Mouse (Mus musculus) left cerebral cortex, postnatal 14 days (tissue): ENCODE results near the gene Itpr1. TPM values are rescaled to one million over a fixed set of nuclear protein-coding genes. Genes with fewer than 3 reads are reported as not detected.
A peak's percentile ranks its signal among the peaks of the same experiment; 100 is the strongest.

Experiments
- DNase-seq, 2 experiments: peaks; one replicate each; pipeline ENCODE4 v3.0.0; 2021 to 2022; ENCODE audit warnings: low spot score in 2 of 2, mixed read lengths in 1 of 2
- intact Hi-C: fragments of 180-260 bp; cut with DNase I; formaldehyde crosslinking; loops from one replicate; pipeline ENCODE4 v1.15.1; 2025
- total RNA-seq, 2 experiments: library from RNA; stranded (reverse); gene quantifications; 2 replicates each; pipeline ENCODE4 v1.2.3; 2021

The Itpr1 gene
- total RNA-seq, 2 experiments from 2014 or later = 156 to 179 TPM

DNA sequence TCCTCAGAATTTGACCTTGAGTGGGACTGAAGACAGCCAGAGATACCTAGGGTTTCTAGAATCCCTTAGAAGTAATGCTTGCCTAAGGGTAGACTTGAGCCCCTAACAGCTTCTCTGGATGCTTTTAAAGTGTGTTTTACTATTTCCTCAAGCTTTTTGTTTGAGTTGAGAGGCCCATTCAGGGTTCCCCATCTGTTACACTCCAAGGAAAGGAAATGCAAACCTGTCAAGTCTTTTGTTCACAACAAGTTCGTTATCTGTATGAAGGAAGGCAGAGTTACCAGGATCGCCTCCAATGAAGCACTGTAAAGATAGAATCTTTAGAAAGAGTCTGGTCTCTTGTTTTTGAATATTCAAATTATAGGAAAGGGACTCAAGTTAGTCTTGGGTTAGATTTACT lies 46.8 kb downstream of the Itpr1 start:
- intact Hi-C loops = no loop called here

DNA sequence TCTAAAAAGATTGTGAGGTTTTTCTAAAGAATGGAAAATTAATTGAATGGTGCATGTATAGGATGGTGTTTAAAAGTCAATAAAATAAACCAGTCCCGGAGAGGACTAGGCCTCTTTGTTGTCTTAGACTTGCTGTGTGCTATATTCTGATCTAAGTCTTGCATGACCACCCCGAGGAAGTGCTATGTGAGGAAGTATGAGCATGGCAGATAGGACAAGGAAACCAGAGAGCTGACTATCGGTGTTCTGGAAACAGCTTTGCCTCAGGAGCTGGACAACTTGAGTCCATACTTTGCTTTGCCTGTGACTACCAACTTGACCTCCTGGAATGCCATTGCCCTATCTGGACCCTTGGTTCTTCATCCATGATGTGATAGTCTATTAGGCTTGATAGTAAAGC lies 48.6 kb downstream of the Itpr1 start:
- intact Hi-C loops = no loop called here
- DNase-seq = no peak

More for the DNA sequence above, 46.8 kb downstream of the Itpr1 start:
- DNase-seq = no peak

DNA sequence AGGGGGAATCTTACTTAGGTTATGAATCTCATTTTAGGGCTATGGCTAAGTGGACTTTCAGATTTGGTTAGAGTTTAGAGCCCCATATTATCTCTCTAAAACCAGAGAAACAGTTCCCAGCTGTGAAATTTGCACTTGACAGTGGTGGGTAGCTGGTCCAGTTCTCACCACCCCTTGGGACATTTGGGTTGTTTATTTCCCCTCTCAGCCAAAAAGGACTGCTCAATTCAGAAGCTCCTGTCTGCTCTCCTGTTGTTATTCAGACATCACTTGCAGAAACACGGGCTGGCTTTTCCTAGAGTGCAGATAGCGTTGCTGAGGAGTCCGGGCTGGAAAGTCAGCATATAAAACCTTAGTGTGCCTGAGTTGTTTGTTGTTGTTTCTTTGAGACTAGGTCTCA lies 51.3 kb downstream of the Itpr1 start:
- no peak for DNase-seq
- intact Hi-C loops = no loop called here

DNA sequence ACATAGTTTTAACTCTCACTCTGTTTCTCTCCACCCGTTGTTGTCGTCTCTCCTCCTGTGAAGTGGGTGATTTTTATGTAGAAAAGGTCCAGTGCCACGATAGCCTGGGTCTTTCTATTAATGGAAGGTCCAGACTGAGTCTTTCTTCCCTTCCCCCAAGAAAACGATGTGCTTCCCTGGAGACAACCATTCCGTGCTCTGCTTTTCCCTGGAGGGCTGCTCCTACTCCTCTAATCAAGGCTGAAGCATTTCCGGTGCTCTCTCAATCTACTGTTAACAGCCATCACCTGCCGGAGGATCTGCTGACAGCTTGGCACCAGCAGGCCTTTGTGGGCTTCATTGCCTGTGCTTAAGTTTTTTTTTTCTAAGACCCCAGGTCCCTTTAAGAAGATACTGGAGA lies 60.6 kb downstream of the Itpr1 start:
- intact Hi-C loops = no loop called here
- DNase-seq = no peak

DNA sequence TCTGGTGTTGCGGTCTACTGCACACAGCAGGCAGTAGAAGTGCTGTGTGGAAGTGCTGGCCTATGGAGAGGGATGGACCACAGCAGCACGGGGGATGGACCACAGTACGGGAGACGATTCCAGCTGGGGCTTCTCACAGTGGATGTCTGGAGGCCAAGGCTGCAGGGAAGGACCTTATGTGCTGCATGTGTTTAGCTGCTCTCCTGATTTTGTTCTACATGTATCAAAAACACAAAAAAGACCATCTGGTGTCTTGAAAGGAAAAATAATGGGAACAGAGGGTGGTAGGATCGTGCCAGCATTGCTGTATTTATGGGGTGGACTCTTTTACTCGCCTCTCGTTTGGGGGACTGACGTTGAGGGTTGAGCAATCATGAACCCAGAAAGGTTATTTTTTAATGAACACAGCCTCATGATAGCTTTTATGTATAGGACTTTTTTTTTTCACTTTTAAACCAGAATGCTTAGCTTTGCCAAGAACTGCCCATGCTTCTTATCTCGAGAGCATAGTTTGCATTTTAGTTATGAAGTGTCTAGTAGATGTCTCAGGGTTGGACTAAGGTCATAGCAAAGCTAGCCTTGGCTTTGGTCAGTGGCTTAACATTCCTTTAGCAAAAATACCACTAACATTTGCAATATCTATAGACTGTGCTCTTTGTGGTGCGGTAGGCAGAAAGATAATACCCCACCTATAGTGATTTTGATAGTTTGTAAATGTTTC lies 61.6 kb downstream of the Itpr1 start:
- intact Hi-C loops = no loop called here
- DNase-seq = no peak

DNA sequence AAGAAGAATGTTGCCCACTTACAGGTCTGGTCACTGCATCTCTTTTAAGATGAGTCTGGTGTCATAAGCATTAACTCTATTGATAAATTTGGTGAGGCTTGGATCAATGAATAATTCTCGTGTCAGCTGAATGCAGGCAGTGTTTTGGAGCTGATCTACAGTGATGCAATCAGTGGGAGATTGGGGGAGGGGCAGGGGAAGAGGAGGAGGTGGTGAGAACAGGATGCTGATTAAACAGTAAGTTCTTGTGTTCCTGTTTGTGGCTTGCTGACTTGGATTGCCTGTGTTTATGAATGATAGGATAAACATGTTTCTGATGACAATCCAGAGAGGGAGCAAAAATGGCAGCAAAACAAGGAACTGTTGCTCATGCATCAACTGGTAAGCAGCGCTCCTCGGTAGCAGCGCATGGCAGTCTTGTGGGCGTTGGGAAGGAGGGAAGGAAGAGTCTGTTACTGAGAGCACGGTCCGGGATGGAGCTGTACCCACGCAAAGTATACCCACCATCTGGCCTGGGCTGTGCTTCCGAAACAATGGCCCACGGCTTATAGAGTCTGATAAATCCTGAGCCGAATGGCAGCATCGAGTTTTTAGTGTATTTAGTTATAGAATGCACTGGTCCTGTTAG lies 64.1 kb downstream of the Itpr1 start:
- peak; percentile 46 to 58 for DNase-seq
- intact Hi-C loops = no loop called here

DNA sequence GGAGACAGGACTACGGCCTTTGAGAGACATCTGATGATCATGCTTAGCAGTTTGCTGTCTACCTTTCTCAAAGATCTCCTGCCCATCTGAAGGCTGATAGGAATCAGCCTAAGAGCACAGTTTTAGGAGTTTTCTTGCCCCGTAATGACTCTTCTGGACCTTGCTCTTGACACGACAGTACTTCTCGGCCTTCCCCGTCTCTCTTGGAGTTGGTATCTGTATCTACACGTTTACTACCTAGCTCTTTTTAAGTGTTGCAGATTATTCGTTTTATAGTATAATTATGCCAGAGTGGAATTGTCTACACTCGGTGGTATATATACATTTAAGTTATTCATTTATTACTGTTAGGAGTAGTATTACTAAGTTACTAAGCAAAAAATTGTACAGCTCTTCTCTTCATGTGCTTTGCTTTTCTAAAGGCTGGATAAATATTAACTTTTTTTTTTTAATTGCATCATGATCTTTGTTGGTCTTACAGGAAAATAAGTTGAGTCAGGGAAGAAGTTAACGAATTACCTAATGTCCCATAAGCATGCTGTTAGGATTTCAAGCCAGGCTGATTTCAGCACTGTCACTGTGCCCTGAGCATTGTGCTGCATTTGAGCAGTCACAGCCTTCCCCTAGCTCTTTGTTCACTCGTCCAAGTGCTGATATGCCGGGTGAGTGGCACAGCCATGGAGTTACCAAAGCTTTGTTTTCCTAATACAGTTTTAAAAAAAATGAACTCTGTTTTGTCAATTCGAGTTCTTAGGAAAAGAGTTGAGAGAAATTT lies 64.9 kb downstream of the Itpr1 start:
- DNase-seq = no peak
- intact Hi-C loops = no loop called here

DNA sequence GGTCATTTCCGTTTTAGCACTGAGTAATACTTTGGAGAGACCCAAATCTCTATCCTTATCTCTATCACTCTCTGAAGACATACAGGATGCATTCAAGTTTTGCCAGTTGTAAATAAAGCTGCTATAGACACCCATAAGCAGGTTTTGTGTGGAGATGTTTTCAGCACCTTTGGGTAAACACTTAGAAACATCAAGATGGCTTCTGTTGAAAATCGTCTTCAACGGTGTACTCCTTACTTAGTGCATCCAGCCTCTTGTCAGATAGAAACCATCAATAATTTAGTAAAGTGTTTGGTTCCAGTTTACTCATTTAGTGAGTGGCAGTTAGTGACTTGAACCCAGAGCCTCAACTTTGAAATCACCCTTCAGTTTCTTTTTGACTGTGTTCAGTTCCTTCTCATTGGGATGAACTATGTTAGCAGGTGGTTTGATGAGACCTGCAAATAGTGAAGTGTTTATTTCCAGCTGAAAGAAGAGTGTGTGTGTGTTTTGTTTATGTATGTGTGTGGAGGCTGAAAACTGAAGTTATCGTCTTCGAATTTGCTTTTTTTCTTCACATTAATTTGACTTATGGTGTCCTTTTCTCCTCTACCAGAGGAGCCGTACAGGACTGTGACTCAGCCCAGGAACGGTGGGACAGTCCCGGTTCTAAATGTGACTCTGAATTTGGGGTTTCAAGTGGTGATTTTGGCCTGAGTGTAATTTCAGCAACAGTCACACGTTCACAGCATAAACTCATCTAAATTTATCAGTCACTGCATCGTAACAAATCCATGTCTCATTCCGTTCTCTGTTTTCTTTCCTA lies 66.1 kb downstream of the Itpr1 start:
- DNase-seq = no peak
- intact Hi-C loops = no loop called here

DNA sequence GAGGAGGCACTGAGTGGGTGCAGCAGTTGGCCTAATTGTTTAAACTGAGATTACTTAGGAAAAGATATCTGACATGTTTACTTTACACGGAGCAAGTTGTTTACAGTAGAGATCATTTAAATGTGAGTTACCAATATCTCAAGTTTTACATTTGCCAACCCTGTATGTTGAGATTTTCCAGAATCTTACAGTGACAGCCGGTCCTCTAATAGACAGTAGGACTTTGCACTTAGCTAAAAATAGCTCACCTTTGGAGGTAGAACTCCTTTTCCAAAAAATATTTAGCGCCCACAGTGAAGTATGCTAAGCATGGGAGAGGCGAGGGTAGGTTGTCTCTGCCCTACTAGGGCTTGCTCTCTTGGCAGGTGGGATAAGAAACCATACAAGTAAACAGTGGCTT lies 69.2 kb downstream of the Itpr1 start:
- intact Hi-C loops = no loop called here
- DNase-seq = no peak

DNA sequence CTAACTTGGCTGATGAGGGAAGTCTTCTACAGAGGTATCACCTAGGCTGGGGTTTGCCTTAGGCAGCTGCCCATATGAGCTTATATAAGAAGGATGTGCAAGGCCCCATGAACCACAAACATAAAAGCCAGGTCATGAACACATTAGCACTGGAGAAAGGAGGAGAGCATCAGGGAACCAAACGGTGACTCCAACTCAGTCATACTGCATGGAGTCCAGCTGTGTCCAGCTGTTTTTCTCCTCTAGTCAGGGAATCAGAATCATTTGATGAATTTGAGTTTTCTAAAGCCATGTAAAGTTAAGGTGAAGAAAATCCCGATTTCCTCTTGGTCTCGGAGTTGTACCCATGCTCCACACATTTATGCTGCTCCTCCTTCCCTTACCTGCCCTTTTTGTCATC lies 69.7 kb downstream of the Itpr1 start:
- DNase-seq = no peak
- intact Hi-C loops = no loop called here

DNA sequence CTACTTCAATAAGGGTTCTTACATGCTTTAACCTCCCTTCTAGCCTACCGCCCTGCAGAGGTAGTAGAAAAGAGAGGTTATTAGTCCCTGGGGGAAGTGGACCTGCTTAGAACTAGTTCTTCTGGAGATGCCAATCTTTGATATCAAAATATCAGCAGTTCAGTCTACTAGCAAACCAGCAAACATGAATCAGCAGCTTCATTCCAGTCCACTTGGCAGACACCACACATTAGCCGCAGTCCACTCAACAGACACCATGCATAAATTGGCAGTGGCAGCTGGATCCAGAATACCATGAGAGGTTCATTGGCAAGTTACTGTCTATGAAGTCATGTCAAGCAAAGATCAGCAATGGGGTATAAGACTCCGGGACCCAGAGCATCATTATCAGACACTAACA lies 71.8 kb downstream of the Itpr1 start:
- intact Hi-C loops = no loop called here

DNA sequence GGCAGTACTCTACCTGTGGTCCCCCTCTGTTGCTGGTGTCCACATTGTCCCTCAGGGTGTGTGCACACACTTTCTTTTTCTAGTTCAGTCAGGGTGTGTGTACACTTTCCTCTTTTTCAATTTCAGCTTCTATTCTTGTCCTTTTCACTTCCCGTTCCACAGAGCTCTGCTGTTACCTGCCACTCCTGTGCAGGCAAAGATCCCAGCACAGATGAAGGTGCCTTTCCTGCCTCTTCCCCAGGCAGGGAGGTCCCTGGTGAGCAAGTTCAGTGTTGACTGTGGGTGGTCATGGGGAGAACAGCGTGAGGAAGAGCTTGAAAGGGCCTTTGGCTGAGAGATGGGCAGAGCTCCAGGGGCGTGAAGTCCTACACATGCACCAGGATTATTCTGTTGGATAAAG lies 76.1 kb downstream of the Itpr1 start:
- no peak for DNase-seq
- intact Hi-C loops = no loop called here

More for the DNA sequence above, 71.8 kb downstream of the Itpr1 start:
- DNase-seq = no peak

DNA sequence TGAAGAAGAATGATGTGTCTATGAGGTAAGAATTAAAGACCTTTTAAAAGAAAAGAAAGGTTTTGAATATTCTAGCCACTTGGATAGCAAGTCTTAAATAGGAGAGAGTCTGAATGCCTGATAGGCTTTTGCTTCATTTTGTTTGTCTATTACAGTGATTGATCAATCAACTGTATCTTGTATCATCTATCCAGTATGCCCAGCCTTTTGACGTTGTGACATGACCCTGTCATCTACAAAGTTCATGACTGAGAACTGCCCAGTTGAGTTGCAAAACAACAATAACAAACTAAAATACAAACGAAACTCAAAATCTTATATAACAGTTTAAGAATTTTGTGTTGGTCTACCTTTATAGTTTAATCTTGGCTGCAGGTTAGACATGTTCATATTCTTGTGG lies 78.1 kb downstream of the Itpr1 start:
- DNase-seq = no peak
- intact Hi-C loops = no loop called here

DNA sequence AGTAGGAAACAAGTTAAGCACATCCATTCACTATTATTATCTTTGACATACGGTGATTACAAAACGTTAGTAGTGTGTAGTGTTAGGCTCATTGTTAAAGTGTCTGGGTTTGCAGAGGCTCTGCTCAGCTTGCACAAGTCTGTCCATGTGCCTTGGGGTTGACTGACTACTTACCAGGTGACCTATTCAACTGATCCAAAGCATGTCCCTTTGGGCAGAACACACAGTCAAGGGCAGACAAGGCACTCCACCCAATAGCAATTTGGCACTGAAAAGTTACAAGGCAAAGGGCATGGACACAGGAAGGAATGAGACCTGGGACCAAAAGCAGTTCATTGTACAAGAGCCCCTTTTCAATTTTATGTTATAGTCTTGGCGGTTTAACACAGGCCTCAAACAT lies 78.7 kb downstream of the Itpr1 start:
- intact Hi-C loops = no loop called here
- no peak for DNase-seq

DNA sequence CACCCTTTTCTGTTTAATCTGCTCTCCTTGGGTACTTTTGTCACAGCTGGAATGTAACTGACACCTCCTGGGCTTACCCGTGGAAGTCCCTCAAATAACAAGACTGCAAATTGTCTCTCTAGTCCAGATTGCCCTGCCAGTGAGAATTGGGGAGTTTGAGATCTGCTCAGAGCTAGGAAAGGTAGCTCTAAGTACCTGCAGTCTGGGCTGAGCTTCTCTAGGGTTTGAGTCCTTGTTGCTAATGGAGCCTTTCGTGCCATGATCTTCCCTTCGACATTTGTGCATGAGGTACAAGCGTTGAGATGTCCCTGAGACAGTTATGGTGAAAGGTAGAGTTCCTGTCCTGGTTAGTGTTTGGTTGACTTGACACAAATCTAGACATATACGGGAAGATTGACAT lies 89.0 kb downstream of the Itpr1 start:
- intact Hi-C loops = no loop called here
- DNase-seq = no peak

DNA sequence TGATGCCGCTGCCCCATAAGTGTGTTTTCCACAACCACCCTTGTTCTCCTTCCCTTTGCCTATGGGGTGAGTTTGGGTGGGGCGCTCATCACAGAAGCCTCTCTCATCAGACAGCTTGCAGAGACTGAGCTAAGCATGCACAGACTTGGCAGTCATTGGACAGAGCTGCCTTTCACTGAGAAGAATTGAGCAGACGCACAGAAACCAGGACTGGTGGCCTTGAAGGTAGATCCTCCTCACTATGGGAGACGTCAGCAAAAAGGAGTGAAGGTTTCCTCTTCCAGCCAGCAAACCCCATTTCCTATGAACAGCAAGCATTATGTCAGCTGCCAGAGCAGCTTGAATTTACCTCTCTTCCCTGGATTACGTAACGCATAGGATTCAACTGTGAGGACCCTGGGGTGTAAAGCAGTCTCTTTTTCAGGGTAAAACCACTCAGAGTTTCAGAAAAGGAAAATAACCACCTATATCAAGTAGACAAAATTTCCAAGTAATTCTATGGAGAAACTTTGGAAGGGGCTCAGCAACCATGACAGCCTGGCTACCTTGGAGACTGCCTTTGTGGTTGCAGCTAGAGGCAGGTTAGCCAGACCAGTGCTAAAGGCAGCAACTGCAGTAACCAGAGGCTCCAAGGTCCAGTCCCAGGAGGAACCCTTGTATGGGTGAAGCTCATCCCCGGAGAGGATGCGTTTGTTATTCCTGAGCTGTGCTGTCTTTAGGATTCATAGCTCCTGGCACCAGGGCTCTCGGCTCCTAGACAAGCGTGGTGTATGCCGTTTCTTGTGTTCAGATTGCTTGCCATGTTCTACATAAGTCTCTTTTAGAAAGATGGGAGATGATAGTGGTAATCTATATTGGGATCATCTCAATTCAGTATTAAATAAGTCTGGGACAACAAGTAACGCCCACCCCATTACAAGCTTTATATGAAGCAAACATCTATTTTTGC lies 91.0 kb downstream of the Itpr1 start:
- intact Hi-C loops = no loop called here
- peak; percentile 41 to 49 for DNase-seq

DNA sequence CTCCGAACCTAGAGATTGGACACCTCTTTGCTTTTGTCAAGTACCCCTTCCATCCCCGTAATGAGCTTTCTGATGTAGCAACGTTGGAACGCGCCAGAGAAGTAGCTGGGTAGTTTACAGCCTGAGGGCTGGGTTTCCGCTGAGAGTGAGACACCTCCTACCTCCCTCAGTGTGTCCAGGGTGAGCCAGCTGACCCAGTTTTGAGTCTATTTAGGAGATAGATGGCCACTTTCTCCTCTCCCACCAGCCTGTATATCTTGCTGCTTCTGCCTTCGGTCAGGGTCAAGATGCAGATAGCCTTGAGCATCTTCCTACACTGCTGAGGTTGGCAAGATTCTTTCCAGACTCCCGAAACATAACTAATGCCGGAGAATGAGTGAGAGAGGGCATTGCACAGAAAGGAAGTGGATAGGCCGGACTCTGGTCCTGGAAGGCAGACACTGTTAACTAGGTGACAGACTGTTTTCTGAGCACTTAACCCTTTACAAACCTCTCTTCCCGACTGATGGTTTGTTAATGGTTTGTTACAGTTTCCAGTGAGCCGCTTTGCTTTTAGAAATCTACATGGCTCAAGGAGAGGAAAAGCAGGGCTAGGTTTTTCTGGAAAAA lies 92.4 kb downstream of the Itpr1 start:
- no peak for DNase-seq
- intact Hi-C loops = loop anchor here (5.0 kb wide), 1 partner anchor 93 kb away; the partner anchor contains the start of gene Itpr1

DNA sequence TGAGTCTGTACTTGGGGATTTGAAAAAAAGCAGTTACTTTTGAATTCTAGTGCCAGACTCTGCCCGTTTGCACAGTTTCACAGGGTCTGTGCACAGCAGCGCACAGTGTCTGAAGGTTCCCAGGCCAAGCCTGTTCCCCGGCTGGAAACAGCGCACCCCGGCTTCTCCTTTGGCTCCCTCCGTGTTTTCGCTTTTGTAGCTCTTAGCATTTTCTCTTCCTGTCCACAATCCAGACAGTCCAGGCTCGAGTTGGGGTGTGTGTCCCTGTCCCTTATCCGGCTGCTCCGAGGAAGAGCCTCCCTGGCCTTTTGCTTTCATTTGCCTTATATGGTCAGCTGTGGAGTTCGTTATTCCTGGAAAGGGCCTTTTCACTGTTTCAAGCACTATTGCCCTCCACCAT lies 93.3 kb downstream of the Itpr1 start:
- intact Hi-C loops = loop anchor here (5.0 kb wide), 1 partner anchor 94 kb away; the partner anchor contains the start of gene Itpr1
- no peak for DNase-seq
